Mouse (Mus musculus): ENCODE results near the gene Pmel.

Pmel gene

DNA sequence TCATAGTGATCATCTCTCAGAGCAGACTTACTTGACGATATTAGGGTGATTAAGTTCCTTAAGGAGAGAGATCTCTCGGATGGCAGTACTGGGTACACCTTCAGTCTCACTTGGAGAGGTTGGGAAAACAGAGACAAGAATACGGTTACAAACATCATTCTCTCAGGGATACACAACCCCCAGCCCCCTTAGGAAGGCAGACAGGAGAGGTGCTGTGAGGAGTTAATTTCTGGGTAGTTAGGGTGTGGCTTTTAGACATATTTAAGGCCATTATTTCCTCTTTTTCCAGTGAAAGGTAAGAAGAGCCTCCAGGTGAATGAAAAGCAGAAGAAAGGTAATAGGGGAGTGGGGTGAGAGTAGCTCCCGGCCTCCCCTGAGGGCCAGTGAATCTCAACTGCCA lies at the start of gene Pmel:
Gene Pmel, plus strand, starts transcription at position 301 of the 400 bp plus-strand sequence.
- DNase-seq (ENCODE audit: low spot score in 2 of 2) = no peak

DNA sequence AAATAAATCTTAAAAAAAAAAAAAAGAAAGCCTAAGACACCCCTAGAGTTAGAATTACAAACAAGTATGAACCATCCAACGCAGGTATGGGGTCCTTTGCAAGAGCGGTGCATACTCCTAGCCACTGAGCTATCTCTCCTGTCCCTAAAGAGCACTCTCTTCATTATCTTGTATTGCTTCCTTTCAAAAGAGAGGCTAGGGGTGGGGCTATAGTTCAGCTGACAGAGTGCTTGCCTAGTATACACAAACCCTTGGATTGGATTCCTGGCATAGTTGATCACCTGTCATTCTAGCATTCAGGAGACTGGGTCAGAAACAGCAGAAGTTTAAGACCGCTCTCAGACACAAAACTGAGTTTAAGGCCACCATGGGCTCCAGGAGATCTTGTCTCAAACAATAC lies 48.7 kb upstream of the Pmel start:
- no peak for DNase-seq (ENCODE audit: low spot score in 2 of 2)

DNA sequence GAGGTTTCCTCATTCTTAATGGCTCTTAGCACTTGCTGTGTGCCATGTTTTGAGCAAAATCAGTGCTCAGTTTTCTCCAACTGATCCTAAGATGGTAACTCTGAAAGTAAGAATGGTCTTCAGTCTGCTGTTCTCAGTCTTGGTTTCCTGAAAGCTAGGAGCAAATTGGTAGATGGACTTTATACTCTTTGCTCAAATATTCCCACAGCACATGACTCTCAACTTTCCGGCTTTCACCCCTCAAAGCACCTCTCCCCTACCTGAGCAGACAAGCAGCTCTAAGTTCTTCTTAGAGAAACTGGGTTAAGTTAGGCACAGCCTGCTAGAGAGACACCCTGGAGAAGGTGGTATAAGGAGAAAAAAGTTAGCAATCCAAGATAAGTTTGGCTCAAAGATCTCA lies 47.3 kb upstream of the Pmel start:
- no peak for DNase-seq (ENCODE audit: low spot score in 2 of 2)

DNA sequence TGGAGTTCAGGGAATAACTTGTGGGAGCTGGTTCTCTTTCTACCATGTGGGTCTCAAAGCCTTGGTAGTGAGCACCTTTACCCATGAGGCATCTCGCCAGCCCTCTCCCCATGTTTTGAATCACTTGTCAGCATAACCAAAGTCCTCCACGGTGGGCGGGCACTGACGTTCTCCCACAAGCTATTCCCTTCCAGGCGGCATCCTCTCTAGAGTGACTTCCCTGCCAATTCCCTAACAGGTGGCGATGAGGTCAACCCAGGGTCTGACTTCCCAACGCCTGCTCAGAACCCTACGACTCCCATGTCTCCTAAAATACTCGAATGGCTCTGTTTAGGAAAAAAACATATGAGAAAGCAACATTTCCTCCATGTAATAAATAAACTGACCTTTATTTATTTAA lies 46.2 kb upstream of the Pmel start:
- no peak for DNase-seq (ENCODE audit: low spot score in 2 of 2)

DNA sequence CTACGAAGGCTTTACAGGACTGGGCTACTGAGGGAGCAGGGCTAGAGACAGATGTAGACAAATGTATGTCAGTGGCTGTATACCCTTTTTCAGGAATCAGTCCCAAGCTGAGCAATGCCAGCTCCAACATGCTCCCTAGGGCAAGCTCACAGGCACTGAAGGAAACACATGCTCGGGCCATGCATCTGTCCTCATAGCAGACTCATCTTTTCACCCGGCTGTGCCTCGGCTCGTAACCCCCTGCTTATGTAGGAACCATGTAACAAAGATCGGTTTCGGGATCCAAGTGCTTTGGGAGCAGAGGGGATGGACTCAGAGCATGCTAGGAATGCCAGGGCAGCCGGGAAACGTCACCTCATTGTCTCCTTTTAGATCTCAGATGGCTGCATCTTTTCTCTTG lies 44.5 kb upstream of the Pmel start:
- no peak for DNase-seq (ENCODE audit: low spot score in 2 of 2)

DNA sequence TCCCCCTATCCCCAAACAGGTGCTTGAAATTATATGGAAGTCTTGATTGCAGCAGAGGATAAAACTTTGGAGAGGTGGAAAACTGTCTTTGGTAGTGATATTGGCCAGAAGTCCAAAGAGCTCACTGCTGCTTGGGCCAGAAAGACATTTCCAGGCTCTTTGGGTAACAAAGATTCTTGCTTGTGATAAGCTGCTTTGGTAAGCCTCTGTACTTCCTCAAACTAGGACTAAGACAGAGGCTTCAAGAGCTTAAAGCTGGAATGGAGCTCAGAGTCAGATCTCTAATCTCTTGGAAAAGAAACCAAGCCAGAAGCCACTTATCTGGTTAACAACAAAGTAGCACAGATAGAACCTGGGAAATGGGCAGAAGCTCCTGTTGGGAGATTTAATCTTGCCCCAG lies 41.5 kb upstream of the Pmel start:
- no peak for DNase-seq (ENCODE audit: low spot score in 2 of 2)

DNA sequence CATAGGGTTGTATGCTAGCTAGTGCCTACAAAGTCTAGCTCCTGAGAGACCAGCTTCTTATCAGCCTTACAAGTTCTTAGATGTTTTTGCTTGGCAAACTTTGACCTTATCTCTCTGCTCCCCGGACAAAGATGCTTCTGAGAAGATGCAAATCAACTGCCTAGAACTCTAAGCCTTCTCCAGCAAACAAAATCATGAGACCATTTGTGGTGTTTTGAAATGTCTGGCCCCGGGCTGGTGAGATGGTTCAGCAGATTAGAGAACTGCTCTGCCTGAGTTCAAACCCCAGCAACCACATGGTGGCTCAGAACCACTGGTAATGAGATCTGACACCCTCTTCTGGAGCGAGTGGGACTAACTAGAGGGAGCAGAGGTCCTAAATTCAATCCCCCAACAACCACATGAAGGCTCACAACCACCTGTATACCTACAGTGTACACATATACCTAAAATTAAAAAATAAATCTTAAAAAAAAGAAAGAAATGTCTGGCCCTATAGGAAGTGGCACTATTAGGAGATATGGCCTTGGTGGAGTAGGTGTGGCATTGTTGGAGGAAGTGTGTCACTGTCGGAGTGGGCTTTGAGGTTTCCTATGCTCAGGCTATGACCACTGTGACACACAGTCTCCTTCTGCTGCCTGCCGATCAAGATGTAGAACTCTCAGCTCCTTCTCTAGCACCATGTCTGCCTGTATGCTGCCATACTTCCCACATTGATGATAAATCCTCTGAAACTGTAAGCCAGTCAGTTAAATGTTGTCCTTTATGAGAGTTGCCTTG lies 40.4 kb upstream of the Pmel start:
- DNase-seq (ENCODE audit: low spot score in 2 of 2) = no peak

DNA sequence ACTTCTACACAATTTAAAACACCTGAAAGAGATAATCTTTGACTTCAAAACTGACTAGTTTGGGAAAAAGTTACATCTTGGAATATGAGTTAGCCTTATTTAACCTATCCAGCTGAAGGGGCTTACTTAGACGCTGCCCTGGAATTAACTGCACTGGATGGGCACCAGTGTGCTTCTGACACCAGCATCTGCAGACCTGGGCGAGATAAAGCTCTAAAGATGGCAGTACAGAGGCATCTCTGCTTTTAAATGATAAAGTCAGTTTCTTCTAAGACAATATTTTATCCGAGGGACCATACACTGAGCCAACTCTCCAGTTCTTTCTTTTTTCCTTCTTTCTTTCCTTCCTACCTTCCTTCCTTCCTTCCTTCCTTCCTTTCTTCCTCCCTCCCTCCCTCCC lies 39.2 kb upstream of the Pmel start:
- DNase-seq (ENCODE audit: low spot score in 2 of 2) = no peak

DNA sequence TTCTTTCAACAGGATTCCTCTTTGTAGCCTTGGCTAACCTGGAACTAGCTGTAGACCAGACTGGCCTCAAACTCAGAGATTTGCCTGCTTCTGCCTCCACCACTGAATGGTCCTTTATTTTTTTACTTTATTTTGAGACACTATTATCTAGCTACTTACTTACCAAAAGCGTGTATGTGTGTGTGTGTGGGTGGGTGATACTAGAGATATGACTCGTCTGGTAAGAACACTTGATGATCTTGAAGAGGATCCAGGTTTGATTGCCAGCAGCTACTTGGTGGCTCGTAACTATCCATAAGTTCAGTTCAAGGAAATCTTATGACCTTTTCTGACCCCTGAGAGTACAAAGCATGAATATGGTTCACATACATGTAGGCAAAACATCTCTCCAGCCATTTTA lies 38.7 kb upstream of the Pmel start:
- DNase-seq (ENCODE audit: low spot score in 2 of 2) = no peak

DNA sequence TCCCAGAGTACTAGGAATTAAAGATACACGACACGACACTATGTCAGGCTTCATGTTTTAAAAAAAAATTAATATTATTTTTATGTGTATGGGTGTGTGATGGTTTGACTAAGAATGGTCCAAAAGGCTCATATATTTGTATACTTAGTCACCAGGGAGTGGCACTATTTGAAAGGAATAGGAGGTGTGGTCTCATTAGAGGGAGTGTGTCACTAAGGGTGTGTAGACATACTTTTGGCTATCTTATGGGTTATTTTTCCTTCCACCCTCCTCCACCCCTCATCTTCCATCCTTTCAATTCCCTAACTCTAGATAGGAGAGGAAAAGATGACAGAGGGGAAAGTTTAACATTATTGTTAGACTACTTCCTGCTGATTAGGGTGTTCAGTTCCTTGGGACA lies 38.2 kb upstream of the Pmel start:
- no peak for DNase-seq (ENCODE audit: low spot score in 2 of 2)

DNA sequence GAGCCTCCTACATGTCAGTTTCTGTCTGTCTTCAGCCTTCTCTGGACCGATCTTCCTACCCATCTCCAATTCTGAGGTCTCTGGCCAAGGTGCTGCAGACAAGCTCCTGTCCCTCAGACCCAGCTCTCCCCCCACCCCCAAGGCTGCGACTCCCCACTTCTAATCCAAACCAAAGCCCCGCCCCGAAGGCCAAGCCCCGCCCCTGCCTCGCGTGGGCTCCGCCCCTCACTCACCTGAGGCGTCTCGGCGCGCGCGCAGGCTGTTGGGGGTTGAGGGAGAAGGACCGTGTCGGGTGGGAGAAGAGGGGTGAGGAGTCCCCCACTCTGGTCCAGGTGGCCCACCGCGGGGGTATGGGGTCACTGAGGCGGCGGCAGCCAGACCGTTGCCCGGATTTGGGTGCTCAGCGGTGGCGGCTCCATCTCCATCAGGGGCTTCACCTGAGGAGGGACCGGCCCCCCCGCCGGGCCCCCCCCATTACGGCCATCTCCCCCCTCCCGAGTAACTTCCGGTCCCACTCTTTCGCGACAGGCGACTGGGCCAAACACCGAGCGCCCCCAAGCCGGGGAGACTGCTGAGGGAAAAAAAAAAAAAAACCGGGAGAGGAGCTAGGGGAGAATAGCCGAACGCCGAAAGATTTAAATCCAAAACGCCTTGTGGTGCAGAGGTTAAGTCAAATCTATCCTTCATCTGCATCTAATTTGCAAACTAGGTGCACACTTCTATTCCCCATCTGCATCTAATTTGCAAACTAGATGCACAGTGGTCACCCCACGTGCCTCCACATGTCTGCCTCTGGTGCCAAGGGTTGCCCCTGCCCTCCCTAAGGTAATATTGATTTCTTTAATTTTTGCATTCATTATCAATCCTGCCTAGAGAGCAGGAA lies 35.0 kb upstream of the Pmel start:
- DNase-seq (ENCODE audit: low spot score in 2 of 2) = peak; percentile 42 to 64

DNA sequence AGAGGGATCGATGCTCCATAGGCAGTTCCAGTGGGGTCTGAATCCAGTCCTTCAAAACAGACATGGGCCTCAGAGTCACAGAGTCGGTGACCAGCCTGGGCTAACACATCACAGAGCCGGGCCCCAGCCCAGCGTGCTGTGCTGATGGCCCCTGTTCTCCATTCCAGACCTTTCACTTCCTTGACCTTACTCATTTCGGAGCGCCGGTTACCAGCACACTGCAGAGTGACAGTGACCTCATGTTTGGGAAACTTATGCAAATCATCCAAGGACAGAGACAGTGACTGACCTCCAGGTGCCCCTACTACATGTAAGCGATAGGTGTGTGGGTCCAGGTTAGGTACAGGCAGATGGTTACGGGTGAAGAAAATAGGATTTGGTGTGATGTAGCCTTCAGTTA lies 32.8 kb upstream of the Pmel start:
- no peak for DNase-seq (ENCODE audit: low spot score in 2 of 2)

DNA sequence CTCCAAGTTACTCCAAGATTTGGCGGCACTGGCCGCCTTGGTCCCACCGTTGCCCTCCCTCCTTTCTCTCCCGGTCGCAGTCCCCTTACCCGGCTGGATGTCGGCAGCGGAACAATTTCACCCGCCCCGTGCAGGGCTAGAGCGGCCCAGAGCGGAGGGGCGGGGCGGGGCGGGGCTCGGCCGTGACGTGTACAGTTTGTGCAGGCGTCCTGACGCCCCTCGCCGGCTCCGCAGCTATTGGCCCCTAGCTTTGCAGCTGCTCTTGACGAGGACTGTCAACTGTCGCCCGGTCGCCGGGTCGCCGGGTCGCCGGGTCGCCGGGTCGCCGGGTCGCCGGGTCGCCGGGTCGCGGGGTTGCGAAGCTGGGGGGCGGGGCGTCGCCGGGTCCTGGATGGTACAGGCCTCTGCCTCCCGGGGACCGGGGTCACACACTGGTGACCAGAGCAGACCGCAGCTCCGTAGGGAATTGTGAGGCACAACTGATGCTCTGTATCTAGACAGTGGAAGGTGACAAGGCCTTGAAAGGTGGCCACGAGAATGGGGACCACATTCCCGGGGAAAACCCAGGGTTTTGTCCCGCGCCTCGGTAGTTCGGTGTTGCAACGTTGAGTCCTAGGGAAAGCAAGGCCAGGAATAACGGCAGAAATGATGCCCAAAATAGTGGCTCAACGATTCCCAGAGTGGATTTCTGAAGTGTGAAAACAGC lies 30.1 kb upstream of the Pmel start, which contains the start of gene Suox:
Gene Suox, minus strand, starts transcription at position 311 of the 706 bp plus-strand sequence.
- peak; percentile 72 to 83 for DNase-seq (ENCODE audit: low spot score in 2 of 2)

DNA sequence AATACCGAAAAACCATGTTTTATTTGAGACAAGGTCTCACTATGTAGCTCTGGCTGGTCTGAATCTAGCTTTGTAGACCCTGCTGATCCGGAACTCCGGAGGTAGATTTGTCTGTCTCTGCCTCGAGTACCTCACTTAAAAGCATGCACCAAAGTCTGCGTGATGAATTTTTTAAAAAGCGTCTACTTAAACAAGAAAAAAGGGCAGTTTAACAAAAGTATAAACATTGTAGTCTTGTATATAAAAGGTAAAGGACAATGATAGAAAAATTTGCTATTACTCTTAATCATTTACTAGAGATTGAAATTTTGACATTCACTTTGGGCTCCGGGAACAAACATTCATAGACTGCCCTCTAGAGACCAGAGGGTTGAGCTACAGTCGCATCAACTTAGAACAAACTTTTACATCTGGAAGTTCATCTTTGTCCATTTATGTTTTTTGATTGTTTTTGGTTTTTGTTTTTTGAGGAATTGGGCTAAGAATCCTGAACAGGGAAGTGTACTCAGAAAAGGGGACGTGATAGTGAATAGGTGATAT lies 29.5 kb upstream of the Pmel start:
- DNase-seq (ENCODE audit: low spot score in 2 of 2) = no peak

DNA sequence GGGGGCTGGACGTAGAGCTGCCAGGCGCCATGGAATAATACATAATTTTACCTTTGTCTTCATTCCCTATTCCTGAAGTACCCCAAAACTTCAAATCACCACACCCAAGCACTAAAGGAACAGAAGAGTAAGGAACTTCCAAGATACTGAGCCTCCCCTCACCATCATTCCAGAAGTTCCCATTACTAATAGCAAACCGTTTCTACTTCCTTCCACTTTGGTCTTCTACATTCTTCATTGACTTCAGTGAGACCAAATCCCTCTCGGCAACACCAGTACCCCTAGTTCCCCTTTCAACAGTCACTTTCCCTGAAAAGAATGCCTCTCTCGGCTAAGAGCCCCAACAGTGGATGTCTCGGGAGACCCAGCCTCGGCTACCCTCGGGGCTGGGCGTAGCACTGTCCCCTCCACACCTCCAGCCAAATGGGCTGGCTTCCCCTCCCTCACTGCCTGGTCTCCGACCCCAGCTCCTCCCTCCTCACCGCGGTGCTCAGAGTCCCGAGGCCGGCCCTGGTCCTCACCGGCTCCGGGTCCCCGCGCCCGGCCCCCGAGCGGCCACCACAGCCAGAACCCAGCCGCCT lies 8.5 kb upstream of the Pmel start:
- DNase-seq (ENCODE audit: low spot score in 2 of 2) = no peak

DNA sequence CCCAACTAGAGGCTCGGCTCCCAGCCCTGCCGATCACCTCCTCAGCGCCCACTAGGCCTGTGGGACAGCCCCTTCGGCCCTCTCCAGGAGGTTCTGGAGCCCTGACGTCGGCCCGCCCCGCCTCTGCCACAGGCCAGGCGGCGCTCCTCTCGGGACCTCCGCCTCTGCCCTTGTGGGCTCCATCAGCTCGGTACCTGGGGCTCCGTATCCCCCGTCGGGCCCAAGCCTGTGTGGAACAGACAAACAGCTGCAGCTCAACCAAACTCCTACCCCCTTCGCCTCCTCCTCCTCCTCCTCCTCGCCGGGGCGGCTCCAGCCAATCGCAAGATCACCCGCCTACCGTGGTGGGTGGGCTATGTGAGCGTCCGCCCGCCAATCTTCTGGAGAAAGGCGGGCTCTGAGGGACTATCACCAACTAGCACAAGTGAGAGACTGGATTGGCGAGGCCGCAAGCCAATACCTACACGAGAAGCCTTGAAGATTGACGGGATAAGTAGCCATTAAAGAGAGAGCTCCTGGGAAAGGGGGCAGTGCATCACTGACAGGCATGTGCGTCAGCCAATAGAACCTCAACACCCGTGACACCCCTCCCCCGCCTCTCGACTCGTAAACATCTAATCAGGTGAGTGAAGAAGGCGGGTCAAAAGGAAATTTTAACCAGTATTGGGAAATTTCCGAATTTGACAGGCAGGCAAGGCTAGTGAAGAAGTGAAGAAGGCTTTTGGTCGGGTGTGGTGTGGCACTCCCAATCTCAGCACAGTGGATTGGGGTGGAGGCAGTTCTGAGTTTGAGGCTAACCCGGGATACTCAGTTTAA lies 7.8 kb upstream of the Pmel start, which contains the start of gene Rab5b:
Gene Rab5b, minus strand, starts transcription at position 273 of the 816 bp plus-strand sequence.
- DNase-seq (ENCODE audit: low spot score in 2 of 2) = peak; percentile 98 to 100

DNA sequence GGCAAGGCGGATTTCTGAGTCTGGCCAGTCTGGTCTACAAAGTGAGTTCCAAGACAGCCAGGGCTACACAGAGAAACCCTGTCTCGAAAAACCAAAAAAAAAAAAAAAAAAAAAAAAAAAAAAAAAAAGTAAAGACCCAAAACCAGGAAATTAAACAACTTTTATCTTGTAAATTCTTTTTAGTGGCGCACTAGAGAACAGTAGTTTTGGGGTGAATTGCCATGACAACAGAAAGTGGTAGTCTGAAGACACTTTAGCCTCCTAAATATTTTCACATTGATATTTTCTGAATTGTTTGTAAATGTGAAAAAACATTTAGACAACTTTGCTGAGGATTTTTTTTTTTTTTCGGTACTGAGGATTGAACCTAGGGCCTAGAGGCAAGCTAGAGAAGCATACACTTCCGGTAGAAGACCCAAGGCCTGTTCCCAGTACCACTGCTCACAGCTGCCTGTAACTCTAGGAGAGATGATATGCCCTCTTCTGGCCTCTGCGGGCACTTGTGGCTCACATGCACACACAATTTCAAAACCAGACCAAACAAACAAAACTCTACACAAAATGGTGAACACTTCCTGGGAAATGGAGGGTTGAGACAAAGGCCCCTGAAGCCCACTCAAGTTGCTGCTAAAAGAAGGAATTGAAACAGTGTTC lies 6.8 kb upstream of the Pmel start:
- no peak for DNase-seq (ENCODE audit: low spot score in 2 of 2)

DNA sequence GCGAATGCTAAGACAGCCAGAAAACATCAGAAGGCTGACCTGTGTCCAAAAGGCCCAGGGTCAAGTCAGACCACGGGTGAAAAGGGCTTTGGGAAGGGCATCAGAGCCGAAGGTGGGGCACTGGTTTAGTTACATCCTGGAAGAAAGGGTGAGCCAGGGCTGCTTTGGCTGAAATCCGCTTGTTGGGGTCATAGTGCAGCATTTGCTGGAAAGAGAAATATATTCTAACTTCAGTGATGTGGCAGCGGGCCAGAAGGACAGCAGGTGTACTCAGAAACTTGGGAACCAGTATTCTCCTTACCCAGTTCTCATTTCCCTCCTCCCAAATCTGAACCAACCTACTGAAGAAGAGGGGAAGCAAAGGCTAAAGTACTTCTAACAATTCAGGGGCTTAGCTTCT lies 5.0 kb upstream of the Pmel start:
- DNase-seq (ENCODE audit: low spot score in 2 of 2) = no peak

DNA sequence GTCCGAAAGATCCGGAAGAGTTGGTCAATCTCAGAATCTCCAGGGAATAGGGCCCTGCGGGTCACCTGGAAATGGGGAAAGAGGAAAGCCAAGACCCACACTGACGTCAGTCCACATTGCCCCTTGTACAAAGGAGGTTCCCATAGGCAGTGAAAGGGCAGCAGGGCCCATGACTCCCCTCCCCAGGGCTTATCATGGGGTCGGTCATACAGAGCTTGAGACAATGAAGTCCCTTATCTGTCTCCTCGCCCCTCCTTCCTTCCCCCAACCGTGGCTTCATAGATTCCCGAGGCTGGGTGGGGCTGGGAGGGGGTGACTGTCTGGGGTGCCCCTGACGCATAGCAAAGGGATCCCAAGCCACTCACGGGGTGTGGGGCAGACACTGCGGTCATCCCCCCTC lies 4.4 kb upstream of the Pmel start:
- no peak for DNase-seq (ENCODE audit: low spot score in 2 of 2)

DNA sequence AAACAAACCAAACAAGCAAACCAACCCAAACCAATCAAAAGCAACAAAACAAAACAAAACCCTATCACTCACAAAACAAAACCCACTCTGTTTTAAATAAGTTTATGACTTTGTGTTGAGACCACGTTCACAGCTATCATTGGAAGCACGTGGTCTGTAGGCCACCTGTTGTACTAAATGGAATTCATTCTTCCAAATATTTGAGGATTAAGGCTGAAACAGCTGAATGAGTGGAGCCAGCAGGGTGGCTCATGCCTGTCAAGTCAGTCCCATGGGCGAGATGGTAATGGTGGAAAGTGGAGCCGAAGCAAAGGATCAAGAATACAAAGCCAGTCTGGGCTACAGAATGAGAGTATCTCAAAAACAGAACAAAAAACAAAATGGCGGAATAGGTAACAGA lies 3.3 kb upstream of the Pmel start:
- DNase-seq (ENCODE audit: low spot score in 2 of 2) = no peak

Measured in frontal cortex, postnatal 10 days (tissue).